Mouse (Mus musculus): ENCODE measurements around the gene Dock7. TPM values are rescaled to one million over a fixed set of nuclear protein-coding genes. Genes with fewer than 3 reads are reported as not detected.

Gene Dock7
- polyA plus RNA-seq, 1 experiment from 2014 or later, result 51.3 TPM

Other genes with a start within 250 kb of the Dock7 start
- 44.5 and 48.7 TPM in 2 replicates for gene Usp1, start 197.1 kb downstream of the Dock7 start, polyA plus RNA-seq (2015; fragmentation: Nextera tagmentation; extraction: Ambion mirVana)
- gene Angptl3, start 90.0 kb downstream of the Dock7 start, polyA plus RNA-seq (2015; fragmentation: Nextera tagmentation; extraction: Ambion mirVana), result 8.4 and 9.2 TPM in 2 replicates
- gene Atg4c, start 73.0 kb upstream of the Dock7 start, polyA plus RNA-seq (2015; fragmentation: Nextera tagmentation; extraction: Ambion mirVana), result 11.8 and 13.9 TPM in 2 replicates
- 0.22 TPM in 2 replicates for gene Gm12689, start 175.0 kb upstream of the Dock7 start, polyA plus RNA-seq (2015; fragmentation: Nextera tagmentation; extraction: Ambion mirVana)